Mouse (Mus musculus): Measurements from ENCODE around the gene Pgc. TPM values are rescaled to one million over a fixed set of nuclear protein-coding genes. Genes with fewer than 3 reads are reported as not detected.

Pgc gene
- total and polyA plus RNA-seq, 2 experiments from 2014 or later, result not detected

DNA sequence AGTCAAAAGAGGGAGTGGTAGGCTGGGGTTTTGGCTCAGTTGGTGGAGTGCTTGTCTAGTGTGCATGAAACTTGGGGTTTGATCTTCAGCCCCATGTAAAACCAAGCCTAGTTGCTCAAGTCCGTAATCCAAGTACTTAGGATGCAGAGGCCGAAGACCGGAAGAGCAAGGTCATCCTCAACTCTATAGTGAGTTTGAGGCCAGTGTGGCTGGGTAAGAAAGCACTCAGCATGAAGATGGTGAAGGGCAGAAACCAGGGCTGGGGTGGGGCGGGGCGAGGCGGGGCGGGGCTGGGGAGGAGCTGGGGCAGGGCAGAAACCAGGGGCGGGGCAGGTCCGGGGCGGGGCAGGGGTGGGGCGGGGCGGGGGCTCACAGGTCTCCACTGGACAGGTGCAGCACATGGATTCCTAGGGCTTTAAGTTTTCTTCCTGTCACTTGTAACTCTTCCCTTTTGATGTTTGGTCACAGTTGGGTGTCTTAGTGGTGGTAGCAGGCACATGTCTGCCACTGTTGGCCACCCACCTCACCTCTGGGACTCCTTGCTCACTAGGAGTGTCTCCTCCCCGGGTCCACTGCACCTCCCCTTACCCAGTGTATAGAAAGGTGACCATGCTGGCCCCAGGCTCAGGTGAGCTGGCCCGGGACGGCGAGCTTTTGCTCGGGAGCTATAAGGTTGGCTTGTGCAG, 41.0 kb downstream of the Pgc start:
- Histone ChIP-seq H3K27me3 (ENCODE audit: control insufficient read depth, insufficient read depth, low read length) (no peaks in the 10 kb centered on the region), H3K4me1 (ENCODE audit: control insufficient read depth, insufficient read depth) (peaks cover 26% of the 10 kb centered on the region), H3K36me3 (replicated peaks; ENCODE audit: control insufficient read depth, insufficient read depth, low read length) (0 out of 2 replicates have a peak, but pooled peaks cover 4% of the 10 kb centered on the region), H3K4me2 (ENCODE audit: low read depth, low read length) (no peak overlapping the region), H3K4me3 (ENCODE audit: low read depth, low read length) (no peak overlapping the region), H3K9me3 (replicated peaks; ENCODE audit: control insufficient read depth, low read length) (peaks cover 5% of the 10 kb centered on the region; the same call in 1 of the 2 replicates), H3K27ac (ENCODE audit: low read depth) (no peak overlapping the region), H3K9ac (replicated peaks; ENCODE audit: low read depth, low read length) (no peak overlapping the region)
- ATAC-seq (ENCODE audit: insufficient read depth, low read depth) (no peak), DNase-seq (ENCODE audit: low spot score) (no peak)
- 53% methylated on average over 17 of the region's 17 CpGs for WGBS
- TF ChIP-seq CTCF (IDR thresholded peaks at IDR 0.05; ENCODE audit: low read depth) (no peak), EP300 (IDR thresholded peaks at IDR 0.05; ENCODE audit: low read depth) (no peak)

- TF ChIP-seq CTCF (IDR thresholded peaks at IDR 0.05; ENCODE audit: low read depth) (peak; percentile 36), EP300 (IDR thresholded peaks at IDR 0.05; ENCODE audit: low read depth) (no peak)
- peaks cover 5% of the 10 kb centered on the region; the same call in 1 of the 2 replicates for H3K9me3 ChIP-seq (replicated peaks; ENCODE audit: control insufficient read depth, low read length)
- WGBS, result 22% methylated on average over 12 of the region's 12 CpGs
- DNase-seq (ENCODE audit: low spot score) (no peak), ATAC-seq (ENCODE audit: insufficient read depth, low read depth) (peak; percentile 66)
- H3K4me1 ChIP-seq (ENCODE audit: control insufficient read depth, insufficient read depth), result peaks cover 14% of the 10 kb centered on the region
- no peaks in the 10 kb centered on the region for H3K27me3 ChIP-seq (ENCODE audit: control insufficient read depth, insufficient read depth, low read length)
- 0 out of 2 replicates have a peak, but pooled peaks cover 4% of the 10 kb centered on the region for H3K36me3 ChIP-seq (replicated peaks; ENCODE audit: control insufficient read depth, insufficient read depth, low read length)
- H3K4me3 ChIP-seq (ENCODE audit: low read depth, low read length), result no peak overlapping the region
- H3K27ac ChIP-seq (ENCODE audit: low read depth), result peak overlapping the region; percentile 39; the same call in 1 of the 2 replicates
- no peak overlapping the region for H3K9ac ChIP-seq (replicated peaks; ENCODE audit: low read depth, low read length)
- H3K4me2 ChIP-seq (ENCODE audit: low read depth, low read length), result peak overlapping the region; percentile 18; the same call in 1 of the 2 replicates
Observed at GRCm38 (mm10) chr17:47768707-47769276, 42.1 kb downstream of the Pgc start.

DNA sequence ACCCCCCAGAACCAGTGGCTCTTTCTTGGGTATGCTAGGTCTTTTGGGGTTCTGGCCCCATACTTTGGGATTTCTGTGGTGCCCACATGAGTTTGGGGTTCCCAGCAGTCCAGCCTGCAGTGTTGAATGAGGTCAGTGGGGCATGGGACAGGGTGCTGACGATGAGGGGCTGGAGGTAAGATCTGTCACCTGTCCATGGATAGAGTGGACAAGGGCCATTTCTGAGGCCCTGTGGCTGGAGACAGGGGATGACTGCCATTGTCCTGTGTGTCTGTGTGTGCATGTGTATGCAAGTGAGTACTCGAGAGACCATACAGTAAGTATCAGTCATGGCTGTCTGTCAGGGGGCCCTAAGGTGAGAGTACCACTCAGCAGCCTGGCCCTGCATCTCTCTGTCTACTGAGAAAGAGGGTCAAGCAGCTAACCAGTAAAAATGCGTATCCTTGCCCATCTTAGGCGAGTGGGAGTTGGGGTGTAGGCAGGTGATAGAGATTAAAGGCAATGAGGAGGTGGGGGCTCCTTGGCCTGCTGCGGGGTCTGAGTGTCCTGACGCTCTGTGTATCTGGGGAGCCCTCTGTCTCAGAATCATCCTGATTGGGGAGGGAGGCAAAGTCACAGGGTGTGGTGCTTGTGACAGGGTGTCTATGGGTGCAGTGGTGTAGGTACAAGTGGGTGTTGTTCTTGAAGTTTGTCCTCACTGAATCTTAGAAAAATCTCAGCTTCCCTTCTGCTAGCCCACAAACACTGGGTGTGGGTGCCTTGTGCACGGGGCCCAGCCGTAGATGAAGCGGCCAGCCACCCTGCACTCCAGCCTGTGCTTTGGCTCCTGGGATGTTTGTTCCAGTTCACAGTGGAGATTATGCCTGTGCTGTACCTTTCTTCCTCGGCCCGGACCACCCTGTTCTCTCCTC, 43.0 kb downstream of the Pgc start:
- Histone ChIP-seq H3K36me3 (replicated peaks; ENCODE audit: control insufficient read depth, insufficient read depth, low read length) (0 out of 2 replicates have a peak, but pooled peaks cover 4% of the 10 kb centered on the region), H3K9ac (replicated peaks; ENCODE audit: low read depth, low read length) (no peak overlapping the region), H3K9me3 (replicated peaks; ENCODE audit: control insufficient read depth, low read length) (peaks cover 5% of the 10 kb centered on the region; the same call in 1 of the 2 replicates), H3K4me2 (ENCODE audit: low read depth, low read length) (no peak overlapping the region), H3K4me3 (ENCODE audit: low read depth, low read length) (no peak overlapping the region), H3K4me1 (ENCODE audit: control insufficient read depth, insufficient read depth) (peaks cover 12% of the 10 kb centered on the region; the same call in 1 of the 2 replicates), H3K27ac (ENCODE audit: low read depth) (0 out of 2 replicates have a peak overlapping the region, but pooled peaks have one; percentile 39), H3K27me3 (ENCODE audit: control insufficient read depth, insufficient read depth, low read length) (no peaks in the 10 kb centered on the region)
- ATAC-seq (ENCODE audit: insufficient read depth, low read depth) (no peak), DNase-seq (ENCODE audit: low spot score) (no peak)
- WGBS, result 84% methylated on average over 11 of the region's 11 CpGs
- TF ChIP-seq EP300 (IDR thresholded peaks at IDR 0.05; ENCODE audit: low read depth) (no peak), CTCF (IDR thresholded peaks at IDR 0.05; ENCODE audit: low read depth) (no peak)

- H3K27ac ChIP-seq (ENCODE audit: low read depth), result no peak overlapping the region
- no peak overlapping the region for H3K4me3 ChIP-seq (ENCODE audit: low read depth, low read length)
- H3K9ac ChIP-seq (replicated peaks; ENCODE audit: low read depth, low read length), result no peak overlapping the region
- H3K27me3 ChIP-seq (ENCODE audit: control insufficient read depth, insufficient read depth, low read length), result no peaks in the 10 kb centered on the region
- H3K4me2 ChIP-seq (ENCODE audit: low read depth, low read length), result no peak overlapping the region
- no peak for ATAC-seq (ENCODE audit: insufficient read depth, low read depth)
- DNase-seq (ENCODE audit: low spot score), result no peak
- WGBS, result 59% methylated on average over 6 of the region's 6 CpGs
- H3K9me3 ChIP-seq (replicated peaks; ENCODE audit: control insufficient read depth, low read length), result peaks cover 5% of the 10 kb centered on the region; the same call in 1 of the 2 replicates
- TF ChIP-seq CTCF (IDR thresholded peaks at IDR 0.05; ENCODE audit: low read depth) (no peak), EP300 (IDR thresholded peaks at IDR 0.05; ENCODE audit: low read depth) (no peak)
- H3K36me3 ChIP-seq (replicated peaks; ENCODE audit: control insufficient read depth, insufficient read depth, low read length), result no peaks in the 10 kb centered on the region
- peaks cover 5% of the 10 kb centered on the region; the same call in 1 of the 2 replicates for H3K4me1 ChIP-seq (ENCODE audit: control insufficient read depth, insufficient read depth)
Observed at GRCm38 (mm10) chr17:47773604-47774003, 47.0 kb downstream of the Pgc start.

DNA sequence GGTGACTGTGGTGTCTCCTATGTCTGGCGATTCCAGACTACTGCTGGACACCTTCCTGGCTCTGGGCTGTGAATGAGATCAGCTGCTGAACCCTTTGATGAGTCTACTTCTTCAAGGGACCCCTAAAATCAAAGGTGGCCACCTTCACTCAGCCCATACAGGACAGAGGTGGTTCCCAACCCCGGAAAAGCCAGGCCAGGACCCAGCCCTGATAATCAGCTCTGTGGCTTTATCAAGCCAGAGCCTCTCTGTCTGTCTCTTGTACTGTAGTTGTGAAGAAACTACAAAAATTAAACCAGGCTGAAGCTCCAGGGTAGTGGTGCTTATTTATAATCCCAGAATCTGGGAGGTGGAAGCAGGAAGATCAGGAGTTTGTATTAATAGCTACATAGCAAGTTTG, 50.5 kb downstream of the Pgc start:
- Histone ChIP-seq H3K27ac (ENCODE audit: low read depth) (no peak overlapping the region), H3K9ac (replicated peaks; ENCODE audit: low read depth, low read length) (no peak overlapping the region)
- ATAC-seq (ENCODE audit: insufficient read depth, low read depth), result no peak

More for the DNA sequence above, 50.5 kb downstream of the Pgc start:
- no peaks in the 10 kb centered on the region for H3K27me3 ChIP-seq (ENCODE audit: control insufficient read depth, insufficient read depth, low read length)
- peaks cover 2% of the 10 kb centered on the region; the same call in 1 of the 2 replicates for H3K9me3 ChIP-seq (replicated peaks; ENCODE audit: control insufficient read depth, low read length)
- no peaks in the 10 kb centered on the region for H3K4me1 ChIP-seq (ENCODE audit: control insufficient read depth, insufficient read depth)
- no peak overlapping the region for H3K4me3 ChIP-seq (ENCODE audit: low read depth, low read length)
- no peak for TF ChIP-seq CTCF (IDR thresholded peaks at IDR 0.05; ENCODE audit: low read depth)
- TF ChIP-seq EP300 (IDR thresholded peaks at IDR 0.05; ENCODE audit: low read depth), result no peak
- H3K36me3 ChIP-seq (replicated peaks; ENCODE audit: control insufficient read depth, insufficient read depth, low read length), result no peaks in the 10 kb centered on the region
- no peak overlapping the region for H3K4me2 ChIP-seq (ENCODE audit: low read depth, low read length)
- DNase-seq (ENCODE audit: low spot score), result no peak
- 26% methylated on average over 2 of the region's 2 CpGs for WGBS

All from heart, postnatal 0 days (tissue).